Mouse (Mus musculus): Measurements from ENCODE around the gene Moap1. TPM values are rescaled to one million over a fixed set of nuclear protein-coding genes. Genes with fewer than 3 reads are reported as not detected.

Gene Moap1
- total RNA-seq, 2 experiments from 2014 or later, result 4.8 to 5.5 TPM

GRCm38 (mm10) chr12:102730798-102731619 is 12.5 kb downstream of the Moap1 start:
- H3K4me3 ChIP-seq, result peak overlapping the region; percentile 26; the same call in 1 of the 2 replicates
- no peak overlapping the region for H3K27ac ChIP-seq
- intact Hi-C loops (cut with DNase I), result no loop called here
- no peak for DNase-seq
- no peak for TF ChIP-seq CTCF (IDR thresholded peaks at IDR 0.05)

- Histone ChIP-seq H3K27ac (no peak overlapping the region), H3K4me3 (peak overlapping the region; percentile 26)
- intact Hi-C loops (cut with DNase I), result no loop called here
- DNase-seq, result peak; percentile 35
- TF ChIP-seq CTCF (IDR thresholded peaks at IDR 0.05), result no peak
Measured at GRCm38 (mm10) chr12:102729855-102730797, 13.3 kb downstream of the Moap1 start.

- DNase-seq, result no peak
- intact Hi-C loops (cut with DNase I), result no loop called here
- H3K4me3 ChIP-seq, result no peak overlapping the region
- no peak for TF ChIP-seq CTCF (IDR thresholded peaks at IDR 0.05)
- no peak overlapping the region for H3K27ac ChIP-seq
Measured at GRCm38 (mm10) chr12:102725761-102726175, 17.7 kb downstream of the Moap1 start.

GRCm38 (mm10) chr12:102725146-102725545 is 18.3 kb downstream of the Moap1 start:
- DNase-seq, result no peak
- H3K27ac ChIP-seq, result no peak overlapping the region
- TF ChIP-seq CTCF (IDR thresholded peaks at IDR 0.05), result no peak
- H3K4me3 ChIP-seq, result no peak overlapping the region
- intact Hi-C loops (cut with DNase I), result no loop called here

- H3K4me3 ChIP-seq, result no peak overlapping the region
- no peak overlapping the region for H3K27ac ChIP-seq
- intact Hi-C loops (cut with DNase I), result no loop called here
- DNase-seq, result no peak
- TF ChIP-seq CTCF (IDR thresholded peaks at IDR 0.05), result no peak
Measured at GRCm38 (mm10) chr12:102723861-102724260, 19.6 kb downstream of the Moap1 start.

- intact Hi-C loops (cut with DNase I), result no loop called here
Measured at GRCm38 (mm10) chr12:102722966-102723365, 20.5 kb downstream of the Moap1 start.

GRCm38 (mm10) chr12:102722451-102722850 is 21.0 kb downstream of the Moap1 start:
- DNase-seq, result no peak
- intact Hi-C loops (cut with DNase I), result no loop called here
- no peak for TF ChIP-seq CTCF (IDR thresholded peaks at IDR 0.05)

More at GRCm38 (mm10) chr12:102722966-102723365, 20.5 kb downstream of the Moap1 start:
- no peak for TF ChIP-seq CTCF (IDR thresholded peaks at IDR 0.05)
- no peak overlapping the region for H3K27ac ChIP-seq
- DNase-seq, result no peak
- H3K4me3 ChIP-seq, result no peak overlapping the region

GRCm38 (mm10) chr12:102719552-102720315 is 23.7 kb downstream of the Moap1 start:
- Histone ChIP-seq H3K27ac (no peak overlapping the region), H3K4me3 (no peak overlapping the region)
- TF ChIP-seq CTCF (IDR thresholded peaks at IDR 0.05), result peak; percentile 81
- peak; percentile 44 for DNase-seq
- intact Hi-C loops (cut with DNase I), result loop anchor here (1.0 to 10.0 kb wide), 3 partner anchors 140 to 225 kb away; no protein-coding TSS in a partner anchor

More at GRCm38 (mm10) chr12:102722451-102722850, 21.0 kb downstream of the Moap1 start:
- no peak overlapping the region for H3K4me3 ChIP-seq
- H3K27ac ChIP-seq, result no peak overlapping the region

- no peak for DNase-seq
- Histone ChIP-seq H3K4me3 (no peak overlapping the region), H3K27ac (no peak overlapping the region)
- intact Hi-C loops (cut with DNase I), result loop anchor here (10.0 kb wide), 1 partner anchor 220 kb away; no protein-coding TSS in a partner anchor
- no peak for TF ChIP-seq CTCF (IDR thresholded peaks at IDR 0.05)
Measured at GRCm38 (mm10) chr12:102714654-102715395, 28.6 kb downstream of the Moap1 start.

- no peak overlapping the region for H3K4me3 ChIP-seq
- no peak overlapping the region for H3K27ac ChIP-seq
- intact Hi-C loops (cut with DNase I), result loop anchor here (10.0 kb wide), 1 partner anchor 219 kb away; no protein-coding TSS in a partner anchor
- no peak for TF ChIP-seq CTCF (IDR thresholded peaks at IDR 0.05)
- no peak for DNase-seq
Measured at GRCm38 (mm10) chr12:102714116-102714515, 29.3 kb downstream of the Moap1 start.

GRCm38 (mm10) chr12:102713153-102713865 is 30.2 kb downstream of the Moap1 start:
- no peak for DNase-seq
- Histone ChIP-seq H3K4me3 (peak overlapping the region; percentile 28; the same call in 1 of the 2 replicates), H3K27ac (peak overlapping the region; percentile 46)
- intact Hi-C loops (cut with DNase I), result loop anchor here (10.0 kb wide), 1 partner anchor 219 kb away; no protein-coding TSS in a partner anchor
- TF ChIP-seq CTCF (IDR thresholded peaks at IDR 0.05), result no peak

Measured in gastrocnemius, adult 2 months (tissue).